Mouse (Mus musculus) left cerebral cortex, postnatal 10 days (tissue): ENCODE results near the gene Slirp. TPM values are rescaled to one million over a fixed set of nuclear protein-coding genes. Genes with fewer than 3 reads are reported as not detected.

Experiments
- microRNA-seq: library from miRNA; unstranded; fragments of <30 nt; microRNA quantifications from one replicate; pipeline ENCODE4 v1.2.0, GENCODE M21; 2022
- total RNA-seq, 2 experiments: library from RNA; stranded (reverse); gene quantifications; 2 replicates each; pipeline ENCODE4 v1.2.3; 2021

Gene Slirp
- total RNA-seq, 2 experiments from 2014 or later: 89.7 to 95.3 TPM

Small RNA genes within 50 kb of the gene (microRNA-seq; reads per million reads assigned to microRNA genes)
- gene Mir3068: 44.6 reads per million, percentile 49 among the genes with 10 or more reads in this experiment

Other genes with a start within 250 kb of the Slirp start
- gene Samd15, start 244.2 kb upstream of the Slirp start, total RNA-seq: 1 to 10 TPM; 2.6 to 3.1 TPM
- 10 to 100 TPM; 27.5 to 29.9 TPM for gene Tmed8, start 243.4 kb upstream of the Slirp start, total RNA-seq
- gene Noxred1, start 205.2 kb upstream of the Slirp start, total RNA-seq: under 1 TPM; 0.71 to 0.81 TPM
- 10 to 100 TPM; 60.9 to 61.7 TPM for gene Vipas39, start 177.6 kb upstream of the Slirp start, total RNA-seq
- gene Ahsa1, start 177.4 kb upstream of the Slirp start, total RNA-seq: 100 to 1,000 TPM; 157 to 158 TPM
- gene Ism2, start 144.2 kb upstream of the Slirp start, total RNA-seq: 1 to 10 TPM in 1 of 2 experiments, under 1 TPM in 1; 0.84 to 1.1 TPM
- gene Sptlc2, start 55.5 kb upstream of the Slirp start, total RNA-seq: 10 to 100 TPM; 61.4 to 64.8 TPM
- gene Alkbh1, start 121 bp downstream of the Slirp start, total RNA-seq: 10 to 100 TPM; 19.3 to 19.6 TPM
- 10 to 100 TPM; 44.9 to 48.5 TPM for gene Snw1, start 28.4 kb downstream of the Slirp start, total RNA-seq
- gene Gm5788, start 50.8 kb downstream of the Slirp start, total RNA-seq: not detected
- gene Gm8300, start 70.4 kb downstream of the Slirp start, total RNA-seq: not detected
- gene Oog1, start 158.8 kb downstream of the Slirp start, total RNA-seq: not detected
- gene Gm4027, start 175.0 kb downstream of the Slirp start, total RNA-seq: not detected
- gene Gm16381, start 200.7 kb downstream of the Slirp start, total RNA-seq: not detected